Mouse (Mus musculus): Measurements from ENCODE around the gene Got1.

DNA sequence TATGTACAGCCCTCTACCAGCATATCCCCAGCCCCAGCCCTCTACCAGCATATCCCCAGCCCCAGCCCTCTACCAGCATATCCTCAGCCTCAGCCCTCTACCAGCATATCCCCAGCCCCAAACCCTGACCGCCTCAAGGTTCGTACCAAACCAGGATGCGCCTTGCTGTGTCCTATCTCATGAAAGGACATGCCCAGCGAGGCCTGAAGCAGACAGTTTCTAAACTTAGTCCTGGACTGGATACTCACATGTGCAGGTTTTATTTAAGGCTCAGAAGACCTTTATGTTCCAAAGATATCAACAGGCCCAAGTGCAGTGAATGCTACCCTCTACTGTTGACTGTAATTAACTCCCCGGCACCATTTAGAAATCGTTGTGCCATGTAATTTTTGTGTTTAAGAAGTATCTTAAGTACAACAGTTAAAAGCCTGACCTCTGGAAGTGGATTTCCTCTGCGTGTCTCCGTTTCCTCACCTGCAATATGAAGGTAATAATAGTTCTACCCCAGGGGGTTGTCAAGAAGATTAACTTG, 3.7 kb upstream of the Got1 start:
- no peak for TF ChIP-seq CTCF (IDR thresholded peaks at IDR 0.05; ENCODE audit: low read depth)
- no peak for TF ChIP-seq EP300 (IDR thresholded peaks at IDR 0.05; ENCODE audit: low read depth)
